Mouse (Mus musculus): Measurements from ENCODE around the gene Lhfpl4. TPM values are rescaled to one million over a fixed set of nuclear protein-coding genes. Genes with fewer than 3 reads are reported as not detected.

Lhfpl4 gene
- polyA plus RNA-seq, 1 experiment from 2014 or later, result 80.7 TPM

GRCm38 (mm10) chr6:113161982-113162381 is 33.2 kb downstream of the Lhfpl4 start:
- Histone ChIP-seq H3K27ac (no peak overlapping the region), H3K4me1 (no peaks in the 10 kb centered on the region), H3K9ac (no peak overlapping the region), H3K27me3 (replicated peaks) (no peaks in the 10 kb centered on the region), H3K4me2 (no peak overlapping the region), H3K4me3 (no peak overlapping the region), H3K9me3 (no peaks in the 10 kb centered on the region), H3K36me3 (replicated peaks) (no peaks in the 10 kb centered on the region)
- WGBS, result 88% methylated on average over 1 of the region's 1 CpGs
- no peak for ATAC-seq (replicated peaks)

GRCm38 (mm10) chr6:113160106-113160505 is 35.1 kb downstream of the Lhfpl4 start:
- no peak for ATAC-seq (replicated peaks)

GRCm38 (mm10) chr6:113156064-113156463 is 39.1 kb downstream of the Lhfpl4 start:
- Histone ChIP-seq H3K4me2 (no peak overlapping the region), H3K27ac (no peak overlapping the region), H3K36me3 (replicated peaks) (peaks cover 27% of the 10 kb centered on the region), H3K27me3 (replicated peaks) (no peaks in the 10 kb centered on the region), H3K9ac (no peak overlapping the region), H3K9me3 (no peaks in the 10 kb centered on the region), H3K4me1 (no peaks in the 10 kb centered on the region), H3K4me3 (no peak overlapping the region)
- WGBS, result 95% methylated on average over 4 of the region's 4 CpGs
- ATAC-seq (replicated peaks), result no peak

More at GRCm38 (mm10) chr6:113160106-113160505, 35.1 kb downstream of the Lhfpl4 start:
- H3K4me3 ChIP-seq, result no peak overlapping the region
- no peak overlapping the region for H3K9ac ChIP-seq
- H3K27me3 ChIP-seq (replicated peaks), result no peaks in the 10 kb centered on the region
- no peaks in the 10 kb centered on the region for H3K9me3 ChIP-seq
- WGBS, result 96% methylated on average over 10 of the region's 10 CpGs
- no peaks in the 10 kb centered on the region for H3K4me1 ChIP-seq
- H3K27ac ChIP-seq, result no peak overlapping the region
- H3K36me3 ChIP-seq (replicated peaks), result no peaks in the 10 kb centered on the region; the same call in 1 of the 2 replicates
- no peak overlapping the region for H3K4me2 ChIP-seq

GRCm38 (mm10) chr6:113154886-113155285 is 40.3 kb downstream of the Lhfpl4 start:
- 85% methylated on average over 6 of the region's 6 CpGs for WGBS
- no peak overlapping the region for H3K4me2 ChIP-seq
- no peaks in the 10 kb centered on the region for H3K4me1 ChIP-seq
- no peak overlapping the region for H3K27ac ChIP-seq
- ATAC-seq (replicated peaks), result no peak
- H3K27me3 ChIP-seq (replicated peaks), result no peaks in the 10 kb centered on the region
- peaks cover 38% of the 10 kb centered on the region for H3K36me3 ChIP-seq (replicated peaks)
- no peaks in the 10 kb centered on the region for H3K9me3 ChIP-seq
- no peak overlapping the region for H3K9ac ChIP-seq
- H3K4me3 ChIP-seq, result no peak overlapping the region

- no peaks in the 10 kb centered on the region for H3K9me3 ChIP-seq
- H3K9ac ChIP-seq, result no peak overlapping the region
- no peaks in the 10 kb centered on the region for H3K27me3 ChIP-seq (replicated peaks)
- H3K36me3 ChIP-seq (replicated peaks), result peaks cover 46% of the 10 kb centered on the region
- no peak overlapping the region for H3K4me2 ChIP-seq
- no peak for ATAC-seq (replicated peaks)
- 98% methylated on average over 8 of the region's 8 CpGs for WGBS
- H3K4me1 ChIP-seq, result no peaks in the 10 kb centered on the region
- no peak overlapping the region for H3K4me3 ChIP-seq
- H3K27ac ChIP-seq, result no peak overlapping the region
Measured at GRCm38 (mm10) chr6:113154071-113154470, 41.1 kb downstream of the Lhfpl4 start.

GRCm38 (mm10) chr6:113145249-113145648 is 49.9 kb downstream of the Lhfpl4 start:
- H3K4me1 ChIP-seq, result no peaks in the 10 kb centered on the region
- H3K27me3 ChIP-seq (replicated peaks), result no peaks in the 10 kb centered on the region
- H3K36me3 ChIP-seq (replicated peaks), result peaks cover 48% of the 10 kb centered on the region
- H3K4me3 ChIP-seq, result no peak overlapping the region
- H3K27ac ChIP-seq, result no peak overlapping the region
- 92% methylated on average over 4 of the region's 4 CpGs for WGBS
- H3K9ac ChIP-seq, result no peak overlapping the region
- no peak for ATAC-seq (replicated peaks)
- no peak overlapping the region for H3K4me2 ChIP-seq
- no peaks in the 10 kb centered on the region for H3K9me3 ChIP-seq

- H3K4me2 ChIP-seq, result no peak overlapping the region
- no peaks in the 10 kb centered on the region for H3K9me3 ChIP-seq
- no peak overlapping the region for H3K27ac ChIP-seq
- no peak for ATAC-seq (replicated peaks)
- no peaks in the 10 kb centered on the region for H3K27me3 ChIP-seq (replicated peaks)
- WGBS, result 95% methylated on average over 1 of the region's 1 CpGs
- H3K4me1 ChIP-seq, result no peaks in the 10 kb centered on the region
- H3K9ac ChIP-seq, result no peak overlapping the region
- peaks cover 45% of the 10 kb centered on the region for H3K36me3 ChIP-seq (replicated peaks)
- H3K4me3 ChIP-seq, result no peak overlapping the region
Measured at GRCm38 (mm10) chr6:113144764-113145163, 50.4 kb downstream of the Lhfpl4 start.

GRCm38 (mm10) chr6:113141389-113142094 is 53.6 kb downstream of the Lhfpl4 start:
- 92% methylated on average over 1 of the region's 1 CpGs for WGBS

GRCm38 (mm10) chr6:113133360-113133759 is 61.8 kb downstream of the Lhfpl4 start:
- no peak overlapping the region for H3K9ac ChIP-seq
- H3K27me3 ChIP-seq (replicated peaks), result no peaks in the 10 kb centered on the region
- no peak for ATAC-seq (replicated peaks)
- WGBS, result 62% methylated on average over 2 of the region's 2 CpGs
- H3K36me3 ChIP-seq (replicated peaks), result peaks cover 37% of the 10 kb centered on the region; the same call in 1 of the 2 replicates
- no peaks in the 10 kb centered on the region for H3K4me1 ChIP-seq
- no peak overlapping the region for H3K4me3 ChIP-seq
- H3K4me2 ChIP-seq, result no peak overlapping the region
- H3K9me3 ChIP-seq, result no peaks in the 10 kb centered on the region
- no peak overlapping the region for H3K27ac ChIP-seq

More at GRCm38 (mm10) chr6:113141389-113142094, 53.6 kb downstream of the Lhfpl4 start:
- ATAC-seq (replicated peaks), result no peak
- H3K4me2 ChIP-seq, result no peak overlapping the region
- no peaks in the 10 kb centered on the region for H3K9me3 ChIP-seq
- H3K9ac ChIP-seq, result no peak overlapping the region
- no peak overlapping the region for H3K27ac ChIP-seq
- peaks cover 40% of the 10 kb centered on the region for H3K36me3 ChIP-seq (replicated peaks)
- no peaks in the 10 kb centered on the region for H3K27me3 ChIP-seq (replicated peaks)
- H3K4me3 ChIP-seq, result no peak overlapping the region
- H3K4me1 ChIP-seq, result no peaks in the 10 kb centered on the region

- Histone ChIP-seq H3K36me3 (replicated peaks) (peaks cover 56% of the 10 kb centered on the region), H3K9ac (no peak overlapping the region), H3K4me1 (no peaks in the 10 kb centered on the region), H3K27ac (no peak overlapping the region), H3K27me3 (replicated peaks) (no peaks in the 10 kb centered on the region), H3K4me3 (no peak overlapping the region), H3K4me2 (no peak overlapping the region), H3K9me3 (no peaks in the 10 kb centered on the region)
- ATAC-seq (replicated peaks), result no peak
- WGBS, result 94% methylated on average over 10 of the region's 10 CpGs
Measured at GRCm38 (mm10) chr6:113120806-113121205, 74.4 kb downstream of the Lhfpl4 start.

Other genes starting within 250 kb of the Lhfpl4 start
- gene Srgap3, start 248.1 kb downstream of the Lhfpl4 start, polyA plus RNA-seq (2015; fragmentation: Nextera tagmentation; extraction: Ambion mirVana), result 39.7 and 44.6 TPM in 2 replicates
- 54.1 and 56.2 TPM in 2 replicates for gene Thumpd3, start 149.2 kb downstream of the Lhfpl4 start, polyA plus RNA-seq (2015; fragmentation: Nextera tagmentation; extraction: Ambion mirVana)
- gene Setd5, start 118.0 kb downstream of the Lhfpl4 start, polyA plus RNA-seq (2015; fragmentation: Nextera tagmentation; extraction: Ambion mirVana), result 46.8 and 47.1 TPM in 2 replicates
- gene Mtmr14, start 42.5 kb upstream of the Lhfpl4 start, polyA plus RNA-seq (2015; fragmentation: Nextera tagmentation; extraction: Ambion mirVana), result 40.1 and 40.4 TPM in 2 replicates
- 2.0 and 2.3 TPM in 2 replicates for gene Cpne9, start 86.9 kb upstream of the Lhfpl4 start, polyA plus RNA-seq (2015; fragmentation: Nextera tagmentation; extraction: Ambion mirVana)
- 17.9 and 18.9 TPM in 2 replicates for gene Brpf1, start 111.8 kb upstream of the Lhfpl4 start, polyA plus RNA-seq (2015; fragmentation: Nextera tagmentation; extraction: Ambion mirVana)
- gene Ogg1, start 131.6 kb upstream of the Lhfpl4 start, polyA plus RNA-seq (2015; fragmentation: Nextera tagmentation; extraction: Ambion mirVana), result 9.6 and 11.1 TPM in 2 replicates
- gene Camk1, start 148.6 kb upstream of the Lhfpl4 start, polyA plus RNA-seq (2015; fragmentation: Nextera tagmentation; extraction: Ambion mirVana), result 117 and 124 TPM in 2 replicates
- 80.4 and 81.6 TPM in 2 replicates for gene Tada3, start 182.5 kb upstream of the Lhfpl4 start, polyA plus RNA-seq (2015; fragmentation: Nextera tagmentation; extraction: Ambion mirVana)
- 430 and 433 TPM in 2 replicates for gene Arpc4, start 182.7 kb upstream of the Lhfpl4 start, polyA plus RNA-seq (2015; fragmentation: Nextera tagmentation; extraction: Ambion mirVana)
- gene Ttll3, start 193.9 kb upstream of the Lhfpl4 start, polyA plus RNA-seq (2015; fragmentation: Nextera tagmentation; extraction: Ambion mirVana), result 15.1 TPM in 2 replicates
- gene Rpusd3, start 224.0 kb upstream of the Lhfpl4 start, polyA plus RNA-seq (2015; fragmentation: Nextera tagmentation; extraction: Ambion mirVana), result 19.0 and 21.2 TPM in 2 replicates
- not detected in 2 replicates for gene Cidec, start 240.4 kb upstream of the Lhfpl4 start, polyA plus RNA-seq (2015; fragmentation: Nextera tagmentation; extraction: Ambion mirVana)
- 94.9 and 101 TPM in 2 replicates for gene Jagn1, start 247.2 kb upstream of the Lhfpl4 start, polyA plus RNA-seq (2015; fragmentation: Nextera tagmentation; extraction: Ambion mirVana)